Mouse (Mus musculus) embryonic facial prominence, embryonic 14.5 days (tissue): ENCODE data around the gene Plcb2. TPM values are rescaled to one million over a fixed set of nuclear protein-coding genes. Genes with fewer than 3 reads are reported as not detected.
A peak's percentile ranks its signal among the peaks of the same experiment; 100 is the strongest.

ENCODE experiments used
- ATAC-seq: fragments of 200-750 bp; cut with Nextera tagmentation; 2 replicates; pipeline ENCODE4 v1.8.0; 2017; ENCODE audit warnings: low read depth, moderate number of reproducible peaks, moderate TSS enrichment
- DNase-seq: peaks from one replicate; pipeline ENCODE4 v3.0.0-alpha.2; 2015; ENCODE audit warnings: low spot score
- H3K27ac ChIP-seq: fragments of 300-500 bp; sonication (generic); replicated peaks from 2 replicates; pipeline ENCODE4 v1.5.1; 2014; ENCODE audit warnings: low read depth, mild to moderate bottlenecking, low read length, moderate library complexity
- H3K27me3 ChIP-seq: fragments of 300-500 bp; sonication (generic); replicated peaks from 2 replicates; pipeline ENCODE4 v1.6.1; 2014; ENCODE audit warnings: low read length; ENCODE audit not compliant: control insufficient read depth, insufficient read depth
- H3K36me3 ChIP-seq: fragments of 300-500 bp; sonication (generic); 2 replicates; pipeline ENCODE4 v1.6.1; 2014; ENCODE audit warnings: low read length, mixed read lengths; ENCODE audit not compliant: control insufficient read depth, insufficient read depth
- H3K4me1 ChIP-seq: fragments of 300-500 bp; sonication (generic); 2 replicates; pipeline ENCODE4 v1.6.1; 2014; ENCODE audit warnings: antibody characterized with exemption, low read length; ENCODE audit not compliant: control insufficient read depth, insufficient read depth
- H3K4me2 ChIP-seq: fragments of 300-500 bp; sonication (generic); 2 replicates; pipeline ENCODE4 v1.6.1; 2014; ENCODE audit warnings: low read depth, mild to moderate bottlenecking, low read length, moderate library complexity, mixed read lengths
- H3K4me3 ChIP-seq: fragments of 300-500 bp; sonication (generic); 2 replicates; pipeline ENCODE4 v1.5.1; 2014; ENCODE audit warnings: low read depth, mild to moderate bottlenecking, low read length
- H3K9ac ChIP-seq: fragments of 300-500 bp; sonication (generic); 2 replicates; pipeline ENCODE4 v1.6.1; 2014; ENCODE audit warnings: low read depth, mild to moderate bottlenecking, low read length, moderate library complexity, mixed read lengths
- H3K9me3 ChIP-seq: fragments of 300-500 bp; sonication (generic); 2 replicates; pipeline ENCODE4 v1.6.1; 2016; ENCODE audit warnings: low read length; ENCODE audit not compliant: control insufficient read depth
- WGBS: fragments of 180-500 bp; shearing (Covaris S2); extraction: QIAGEN DNeasy Blood & Tissue Kit; methylation state at CpG from one replicate; pipeline ENCODE4 v1.1.7; 2014; 5-methylcytosine and 5-hydroxymethylcytosine counted together
- polyA plus RNA-seq: library from polyadenylated mRNA; unstranded; fragments of >200 nt; fragmentation: Nextera tagmentation; extraction: Ambion mirVana; gene quantifications from 2 replicates; pipeline ENCODE4 v1.2.1, GENCODE M21; 2014

Gene Plcb2
- polyA plus RNA-seq, 1 experiment from 2014 or later: 0.85 TPM

GRCm38 (mm10) chr2:118729816-118730621 lies 1.8 kb upstream of the Plcb2 start:
- no peaks in the 10 kb centered on the region for H3K9me3 ChIP-seq
- H3K4me2 ChIP-seq: no peak overlapping the region
- no peak overlapping the region for H3K9ac ChIP-seq
- no peak overlapping the region for H3K27ac ChIP-seq
- no peaks in the 10 kb centered on the region for H3K36me3 ChIP-seq
- WGBS: 23% methylated on average over 8 of the region's 8 CpGs
- no peak overlapping the region for H3K4me3 ChIP-seq
- peak; percentile 53 for ATAC-seq
- DNase-seq: peak; percentile 64
- H3K27me3 ChIP-seq: 0 out of 2 replicates have a peak, but pooled peaks cover 9% of the 10 kb centered on the region
- H3K4me1 ChIP-seq: peaks cover 11% of the 10 kb centered on the region

- Histone ChIP-seq H3K27ac (no peak overlapping the region), H3K4me3 (no peak overlapping the region), H3K9ac (no peak overlapping the region), H3K4me1 (peaks cover 11% of the 10 kb centered on the region), H3K9me3 (no peaks in the 10 kb centered on the region), H3K27me3 (0 out of 2 replicates have a peak, but pooled peaks cover 9% of the 10 kb centered on the region), H3K4me2 (no peak overlapping the region), H3K36me3 (no peaks in the 10 kb centered on the region)
- no peak for DNase-seq
- ATAC-seq: 0 out of 2 replicates have a peak, but pooled peaks have one; percentile 15
- WGBS: 38% methylated on average over 4 of the region's 4 CpGs
Measured at GRCm38 (mm10) chr2:118729194-118729593, 956 bp upstream of the Plcb2 start.

GRCm38 (mm10) chr2:118727911-118728310 lies 327 bp downstream of the Plcb2 start:
- no peak for ATAC-seq
- Histone ChIP-seq H3K4me1 (peaks cover 11% of the 10 kb centered on the region), H3K9me3 (no peaks in the 10 kb centered on the region), H3K36me3 (no peaks in the 10 kb centered on the region), H3K4me3 (no peak overlapping the region), H3K27me3 (0 out of 2 replicates have a peak, but pooled peaks cover 4% of the 10 kb centered on the region), H3K9ac (no peak overlapping the region), H3K27ac (no peak overlapping the region), H3K4me2 (no peak overlapping the region)
- no peak for DNase-seq
- WGBS: 28% methylated on average over 9 of the region's 9 CpGs

GRCm38 (mm10) chr2:118726873-118727272 lies 1.4 kb downstream of the Plcb2 start:
- ATAC-seq (no peak), DNase-seq (no peak)
- Histone ChIP-seq H3K4me2 (no peak overlapping the region), H3K4me1 (peaks cover 11% of the 10 kb centered on the region), H3K9ac (no peak overlapping the region), H3K9me3 (no peaks in the 10 kb centered on the region), H3K36me3 (no peaks in the 10 kb centered on the region), H3K27me3 (no peaks in the 10 kb centered on the region), H3K27ac (no peak overlapping the region), H3K4me3 (no peak overlapping the region)
- 80% methylated on average over 2 of the region's 2 CpGs for WGBS

GRCm38 (mm10) chr2:118725511-118725910 lies 2.7 kb downstream of the Plcb2 start:
- Histone ChIP-seq H3K27ac (no peak overlapping the region), H3K27me3 (no peaks in the 10 kb centered on the region), H3K36me3 (no peaks in the 10 kb centered on the region), H3K4me2 (no peak overlapping the region), H3K9me3 (no peaks in the 10 kb centered on the region), H3K4me3 (no peak overlapping the region), H3K9ac (no peak overlapping the region), H3K4me1 (peaks cover 11% of the 10 kb centered on the region)
- WGBS: 76% methylated on average over 4 of the region's 4 CpGs
- DNase-seq (no peak), ATAC-seq (no peak)

- no peak overlapping the region for H3K9ac ChIP-seq
- WGBS: 83% methylated on average over 15 of the region's 15 CpGs
- no peaks in the 10 kb centered on the region for H3K9me3 ChIP-seq
- no peaks in the 10 kb centered on the region for H3K36me3 ChIP-seq
- H3K4me3 ChIP-seq: no peak overlapping the region
- H3K27ac ChIP-seq: no peak overlapping the region
- ATAC-seq: no peak
- peaks cover 10% of the 10 kb centered on the region for H3K4me1 ChIP-seq
- no peaks in the 10 kb centered on the region for H3K27me3 ChIP-seq
- DNase-seq: no peak
- H3K4me2 ChIP-seq: no peak overlapping the region
Measured at GRCm38 (mm10) chr2:118723693-118724486, 4.3 kb downstream of the Plcb2 start.

- ATAC-seq (no peak), DNase-seq (no peak)
- no peak overlapping the region for H3K4me2 ChIP-seq
- H3K36me3 ChIP-seq: no peaks in the 10 kb centered on the region
- no peaks in the 10 kb centered on the region for H3K4me1 ChIP-seq
- 79% methylated on average over 5 of the region's 5 CpGs for WGBS
- H3K9me3 ChIP-seq: no peaks in the 10 kb centered on the region
- no peak overlapping the region for H3K9ac ChIP-seq
- no peak overlapping the region for H3K4me3 ChIP-seq
- H3K27me3 ChIP-seq: peaks cover 15% of the 10 kb centered on the region
- no peak overlapping the region for H3K27ac ChIP-seq
Measured at GRCm38 (mm10) chr2:118716677-118717076, 11.6 kb downstream of the Plcb2 start.

- H3K4me2 ChIP-seq: no peak overlapping the region
- H3K4me1 ChIP-seq: peaks cover 4% of the 10 kb centered on the region; the same call in 1 of the 2 replicates
- ATAC-seq (no peak), DNase-seq (no peak)
- H3K9ac ChIP-seq: no peak overlapping the region
- 52% methylated on average over 4 of the region's 4 CpGs for WGBS
- H3K27ac ChIP-seq: no peak overlapping the region
- H3K9me3 ChIP-seq: no peaks in the 10 kb centered on the region
- no peaks in the 10 kb centered on the region for H3K36me3 ChIP-seq
- H3K27me3 ChIP-seq: peaks cover 38% of the 10 kb centered on the region
- H3K4me3 ChIP-seq: no peak overlapping the region
Measured at GRCm38 (mm10) chr2:118714230-118714629, 14.0 kb downstream of the Plcb2 start.
